ENCODE assay signal across 15 mouse cellular contexts in the genomic region with DNA sequence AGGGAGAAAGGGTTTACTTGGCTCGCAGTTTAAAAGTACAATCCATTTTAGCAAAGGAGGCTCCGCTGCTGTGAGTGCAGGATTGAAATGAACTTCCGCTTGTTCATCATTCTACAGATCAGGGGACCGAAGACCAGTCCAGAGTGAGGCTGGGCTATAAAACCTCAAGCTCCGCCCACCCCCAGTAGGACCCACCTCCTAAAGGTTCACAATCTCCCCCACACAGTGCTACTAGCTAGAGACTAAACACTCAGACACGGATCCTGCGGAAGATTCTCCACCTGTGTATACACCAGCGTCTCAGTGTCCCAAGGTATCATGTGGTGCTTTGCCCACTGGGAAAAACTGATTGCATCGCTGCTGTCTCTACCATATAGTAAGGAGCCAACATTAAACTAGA.
"Had no signal": no experiment of that assay in that cellular context is flagged by ENCODE, and none has a peak within 500 bp of the region (broad histone marks: within the 10 kb centered on the region; RNA-seq: fewer than 3 reads in every experiment).

No protein-coding gene starts in this region.

- H3K36me3 ChIP-seq: kidney, embryonic 15.5 days; limb, embryonic 10.5 days; limb, embryonic 13.5 days; liver, embryonic 15.5 days had no signal

- H3K4me2 ChIP-seq: kidney, embryonic 15.5 days; limb, embryonic 13.5 days; liver, embryonic 15.5 days; midbrain, embryonic 11.5 days had no signal

- DNase-seq: kidney, adult 8-10 months; kidney, postnatal 14 days; kidney, postnatal 4 days; lung, adult 2 months; lung, postnatal 14 days; lung, postnatal 4 days; midbrain, embryonic 14.5 days; right cerebral cortex, postnatal 14 days; right cerebral cortex, postnatal 4 days; thymus, postnatal 25 days had no signal

- H3K9ac ChIP-seq: kidney, embryonic 15.5 days; limb, embryonic 13.5 days; liver, embryonic 15.5 days had no signal

- H3K27me3 ChIP-seq: kidney, embryonic 15.5 days; limb, embryonic 13.5 days; liver, embryonic 15.5 days had no signal

- H3K27ac ChIP-seq: kidney, embryonic 15.5 days; limb, embryonic 10.5 days; limb, embryonic 13.5 days; liver, embryonic 15.5 days had no signal

- H3K4me3 ChIP-seq: kidney, embryonic 15.5 days; limb, embryonic 10.5 days; limb, embryonic 13.5 days; liver, embryonic 15.5 days had no signal

- H3K4me1 ChIP-seq: kidney, embryonic 15.5 days; limb, embryonic 10.5 days; liver, embryonic 15.5 days had no signal

- H3K9me3 ChIP-seq: kidney, embryonic 15.5 days; limb, embryonic 10.5 days; limb, embryonic 13.5 days; liver, embryonic 15.5 days had no signal
